ENCODE assay signal across 8 mouse cellular contexts in genomic region chr3:104780561-104781420, GRCm38 (mm10). TPM values are rescaled to one million over a fixed set of nuclear protein-coding genes. Genes with fewer than 3 reads are reported as not detected.
DNase-seq lines count a peak whose midpoint lies in the region; ATAC-seq and TF ChIP-seq lines count a peak whose summit lies in the region.

Ppm1j (plus strand) TSS chr3:104781056.

- peak; percentile 61 for DNase-seq in T-cell, adult 2 months (ENCODE audit: low spot score)
- peak; percentile 82 for DNase-seq in forebrain, embryonic 11.5 days (ENCODE audit: low spot score)
- peak; percentile 82 to 88 for DNase-seq in heart, postnatal 14 days
- peak; percentile 85 to 91 for DNase-seq in kidney, postnatal 4 days
- DNase-seq in spleen, postnatal 4 days (ENCODE audit: low spot score in 2 of 2): peak; percentile 50 to 75
- DNase-seq in left cerebral cortex, adult 8-10 months (ENCODE audit: low spot score in 2 of 2): no peak

- H3K4me1 ChIP-seq in E14TG2a.4 (replicated peaks; ENCODE audit: low read depth, low read length): peaks cover 88% of the 10 kb centered on the region
- H3K4me1 ChIP-seq in forebrain, embryonic 11.5 days (replicated peaks; ENCODE audit: control insufficient read depth, insufficient read depth, low read length): peaks cover 9% of the 10 kb centered on the region

- H3K27me3 ChIP-seq in E14TG2a.4 (ENCODE audit: insufficient read depth, low read length): peaks cover 31% of the 10 kb centered on the region
- peaks cover 66% of the 10 kb centered on the region for H3K27me3 ChIP-seq in forebrain, embryonic 11.5 days (ENCODE audit: control insufficient read depth, insufficient read depth, low read length)

- TF ChIP-seq CTCF in E14TG2a.4 (conservative IDR thresholded peaks at IDR 0.05; ENCODE audit: low read length): no peak

- H3K9ac ChIP-seq in forebrain, embryonic 11.5 days (ENCODE audit: low read length): peak within 1 kb of the TSS; percentile 41; the same call in 1 of the 2 replicates

- H3K4me2 ChIP-seq in forebrain, embryonic 11.5 days (ENCODE audit: low read depth, low read length, severe bottlenecking): peak within 1 kb of the TSS; percentile 85

- peak; percentile 73 for ATAC-seq in forebrain, embryonic 11.5 days (replicated peaks; ENCODE audit: low FRiP score)
- 0 out of 2 replicates have a peak, but pooled peaks have one; percentile 36 for ATAC-seq in megakaryocyte-erythroid progenitor cell, adult 5-6 weeks (replicated peaks; ENCODE audit: low FRiP score, low TSS enrichment, poor library complexity, severe bottlenecking)

- no peaks in the 10 kb centered on the region for H3K9me3 ChIP-seq in E14TG2a.4 (ENCODE audit: low read length)
- no peaks in the 10 kb centered on the region for H3K9me3 ChIP-seq in forebrain, embryonic 11.5 days (ENCODE audit: control insufficient read depth, low read length)

- no peak within 1 kb of the TSS for H3K27ac ChIP-seq in forebrain, embryonic 11.5 days (ENCODE audit: low read depth, low read length)

- intact Hi-C loops in heart, postnatal 14 days (cut with DNase I): loop anchor here (10.0 kb wide), 1 partner anchor 1756 kb away; the partner anchor contains the start of gene Csde1

- peak within 1 kb of the TSS; percentile 95 for H3K4me3 ChIP-seq in E14TG2a.4 (replicated peaks; ENCODE audit: low read length)
- peak within 1 kb of the TSS; percentile 44 for H3K4me3 ChIP-seq in forebrain, embryonic 11.5 days (ENCODE audit: low read depth, low read length)

- H3K36me3 ChIP-seq in E14TG2a.4 (ENCODE audit: insufficient read depth, low read length): peaks cover 26% of the 10 kb centered on the region
- H3K36me3 ChIP-seq in forebrain, embryonic 11.5 days (ENCODE audit: control insufficient read depth, insufficient read depth, low read length): no peaks in the 10 kb centered on the region

- WGBS in forebrain, embryonic 11.5 days: under 1% methylated on average over 55 of the region's 56 CpGs

RNA-seq across cellular contexts. Expression of gene Ppm1j, which starts in this region (rescaled TPM):
- 1.1 and 1.2 TPM in 2 replicates for polyA plus RNA-seq in forebrain, embryonic 11.5 days (2014; fragmentation: Nextera tagmentation; extraction: Ambion mirVana)
- 10 to 100 TPM; 39.2 to 39.7 TPM for total RNA-seq in heart, postnatal 14 days (2021)
- total RNA-seq in megakaryocyte-erythroid progenitor cell, adult 5-6 weeks (2014; fragmentation: Nextera tagmentation): not detected in 2 replicates
- not detected in 2 replicates for total RNA-seq in megakaryocyte-erythroid progenitor cell, adult 5-6 weeks (2017)
- 1 to 10 TPM in 3 of 4 experiments, under 1 TPM in 1; 0.70 to 1.3 (median 1.1) TPM for total RNA-seq in left cerebral cortex, adult 8-10 months (2022)

Comparison
In these comparisons a context has a peak if more than half of its experiments do, and no peak if none do; other contexts are left out.
1. RNA of gene Ppm1j (total RNA-seq): 39.2 to 39.7 TPM in heart, postnatal 14 days; 0.70 to 1.3 TPM in left cerebral cortex, adult 8-10 months and not detected in megakaryocyte-erythroid progenitor cell, adult 5-6 weeks; every median in the first group is over 10 times any median in the second.
2. Peak in ATAC-seq in megakaryocyte-erythroid progenitor cell, adult 5-6 weeks; RNA of the gene not detected or under 1 TPM.
3. DNase-seq: peak in T-cell, adult 2 months (single experiment), forebrain, embryonic 11.5 days (single experiment), heart, postnatal 14 days (2 of 2), kidney, postnatal 4 days (2 of 2) and spleen, postnatal 4 days (2 of 2); none in left cerebral cortex, adult 8-10 months (0 of 2).